Mouse (Mus musculus): ENCODE measurements around the gene Samd9l.
"Not testable (repeated sequence)": the region's sequence is repeated elsewhere in the genome, so short reads cannot be mapped to it uniquely, and the experiment has no call there.

DNA sequence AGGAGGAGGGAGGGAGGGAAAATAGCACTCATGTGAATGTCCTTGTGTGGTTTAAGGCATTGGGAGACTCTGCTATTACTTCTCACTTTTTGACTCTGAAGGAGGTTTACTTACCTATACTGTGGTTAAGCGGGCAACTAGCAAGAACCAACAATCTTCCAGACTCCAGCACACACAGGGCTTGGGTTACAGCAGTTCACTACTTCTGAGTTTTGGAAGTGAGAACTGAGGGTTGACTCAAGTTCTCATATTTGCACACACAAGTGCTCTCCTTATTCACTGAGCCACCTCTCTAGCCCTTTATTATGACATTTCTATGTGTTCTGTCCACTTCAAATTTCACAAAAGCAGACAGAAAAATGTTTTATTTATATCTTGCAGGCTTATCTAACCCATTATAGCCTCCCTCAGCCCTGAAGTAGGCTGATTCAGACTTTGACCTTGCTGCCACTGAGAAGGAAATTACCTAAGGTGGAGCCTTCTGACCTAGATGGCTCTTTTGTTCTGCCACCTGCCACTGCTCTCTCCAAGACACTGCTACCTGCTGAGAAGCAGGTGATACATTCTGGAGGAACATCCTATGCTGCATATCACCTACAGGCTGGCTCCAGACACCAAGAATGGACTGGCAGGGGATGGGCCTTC is 55.6 kb downstream of the Samd9l start:
- TF ChIP-seq EP300 (IDR thresholded peaks at IDR 0.05; ENCODE audit: insufficient read depth, low read depth, low read length); CTCF (IDR thresholded peaks at IDR 0.05): not testable (repeated sequence)

Data from heart, adult 2 months (tissue).